Mouse (Mus musculus): Measurements from ENCODE around the gene Cmtm2b. TPM values are rescaled to one million over a fixed set of nuclear protein-coding genes. Genes with fewer than 3 reads are reported as not detected.

Cmtm2b gene
- not detected in 2 replicates for polyA plus RNA-seq (2012; ENCODE audit: low replicate concordance)

DNA sequence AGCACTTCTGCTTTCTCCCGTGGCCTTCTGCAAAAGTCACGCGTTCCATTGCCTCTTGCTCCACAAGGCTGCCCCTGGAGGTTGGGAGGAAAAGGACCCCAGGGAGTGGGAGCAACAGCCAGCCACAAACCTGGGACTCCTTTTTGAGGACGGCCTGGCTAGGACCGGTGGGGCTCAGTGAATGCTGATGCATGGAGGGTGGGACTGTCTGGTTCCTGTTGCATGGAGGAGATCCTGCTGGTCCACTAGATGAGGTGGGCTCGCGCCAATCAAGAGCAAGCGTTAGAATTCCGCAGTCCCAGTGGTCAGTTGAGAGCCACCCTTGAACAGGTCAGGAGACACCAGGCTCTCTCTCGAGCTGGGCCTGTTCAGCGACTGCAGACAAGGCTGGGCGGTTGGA is at the start of gene Cmtm2b:
Gene Cmtm2b, plus strand, starts transcription at position 301 of the 400 bp plus-strand sequence.

DNA sequence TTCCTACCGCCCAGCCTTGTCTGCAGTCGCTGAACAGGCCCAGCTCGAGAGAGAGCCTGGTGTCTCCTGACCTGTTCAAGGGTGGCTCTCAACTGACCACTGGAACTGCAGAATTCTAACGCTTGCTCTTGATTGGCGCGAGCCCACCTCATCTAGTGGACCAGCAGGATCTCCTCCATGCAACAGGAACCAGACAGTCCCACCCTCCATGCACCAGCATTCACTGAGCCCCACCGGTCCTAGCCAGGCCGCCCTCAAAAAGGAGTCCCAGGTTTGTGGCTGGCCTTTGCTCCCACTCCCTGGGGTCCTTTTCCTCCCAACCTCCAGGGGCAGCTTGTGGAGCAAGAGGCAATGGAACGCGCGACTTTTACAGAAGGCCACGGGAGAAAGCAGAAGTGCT is 28.9 kb upstream of the Cmtm2b start, which contains the start of gene Cmtm2a:
Gene Cmtm2a, minus strand, starts transcription at position 101 of the 400 bp plus-strand sequence.

GRCm38 (mm10) chr8:104309441-104310155 is 12.4 kb upstream of the Cmtm2b start, which contains the start of the genes Gm45711 and Cmtm1:
Gene Gm45711, minus strand, starts transcription at chr8:104310081.
Gene Cmtm1, minus strand, starts transcription at chr8:104310145.

DNA sequence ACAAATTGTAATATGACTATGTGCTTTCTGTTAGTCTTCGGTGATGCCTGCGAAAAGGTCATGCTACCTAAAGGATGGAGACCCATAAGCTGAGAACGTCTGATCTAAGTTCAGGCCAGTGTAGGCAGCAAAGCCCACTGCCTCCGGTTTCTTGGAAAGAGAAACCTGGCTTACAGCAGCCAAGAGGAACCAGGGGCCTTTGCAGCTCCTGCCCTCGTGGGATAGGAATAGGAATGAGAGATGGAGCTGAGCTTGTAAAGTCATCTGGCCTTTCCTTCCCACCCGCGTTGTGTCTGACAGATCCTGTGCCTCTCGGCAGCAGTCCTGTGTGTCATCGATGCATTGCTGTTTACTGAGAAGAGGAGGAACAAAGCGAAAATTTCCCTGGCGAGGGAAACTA is 763 bp upstream of the Cmtm2b start, which contains the start of gene Gm11020:
Gene Gm11020, plus strand, starts transcription at position 301 of the 400 bp plus-strand sequence.

DNA sequence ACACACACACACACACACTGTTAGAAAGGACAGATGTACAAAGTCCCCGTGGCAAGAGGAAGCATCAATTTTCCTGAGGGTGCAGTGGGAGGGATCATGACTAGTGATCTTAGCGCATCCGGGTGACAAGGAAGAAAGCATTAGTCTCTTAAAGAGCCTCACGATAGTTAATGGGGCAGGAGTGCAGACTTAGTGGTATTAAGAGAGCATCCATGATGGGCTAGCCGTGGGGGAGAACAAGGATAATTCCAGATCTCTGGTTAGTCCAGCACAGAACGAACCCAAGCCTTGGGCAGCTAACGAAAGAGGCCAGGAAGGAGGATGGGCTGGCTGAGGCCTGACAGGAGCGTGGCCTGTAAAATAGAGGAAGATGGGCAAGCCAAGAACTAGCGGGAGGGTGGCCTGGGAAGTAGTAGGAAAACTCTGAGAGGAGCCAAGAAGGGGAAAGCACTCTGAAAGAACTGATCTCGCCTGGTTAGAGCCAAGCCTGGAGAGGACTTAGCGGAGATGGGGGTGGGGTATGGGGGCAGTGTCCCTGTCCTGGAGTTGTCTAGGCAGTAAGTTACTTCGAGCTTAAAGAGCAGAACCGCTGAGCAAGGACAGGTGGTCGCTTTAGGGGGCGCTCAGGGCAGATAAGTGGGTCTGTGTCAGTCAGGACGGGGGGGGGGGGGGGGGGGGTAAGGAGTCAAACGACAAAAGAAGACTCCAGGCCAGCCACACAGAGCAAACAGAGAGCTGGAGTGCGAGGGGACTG is 17.4 kb downstream of the Cmtm2b start, which contains the start of gene Cmtm3:
Gene Cmtm3, plus strand, starts transcription at position 182 of the 754 bp plus-strand sequence.

Other genes starting within 250 kb of the Cmtm2b start
- 1.2 and 5.4 TPM in 2 replicates for gene Cdh5, start 220.6 kb upstream of the Cmtm2b start, polyA plus RNA-seq (2012; ENCODE audit: low replicate concordance)
- 0.13 TPM in 1 of 2 replicates, not detected in the other for gene Bean1, start 151.8 kb upstream of the Cmtm2b start, polyA plus RNA-seq (2012; ENCODE audit: low replicate concordance)
- gene Tk2, start 73.7 kb upstream of the Cmtm2b start, polyA plus RNA-seq (2012; ENCODE audit: low replicate concordance), result 71.7 and 79.9 TPM in 2 replicates
- 11.3 and 21.4 TPM in 2 replicates for gene Cklf, start 71.4 kb upstream of the Cmtm2b start, polyA plus RNA-seq (2012; ENCODE audit: low replicate concordance)
- 0.25 TPM in 1 of 2 replicates, not detected in the other for gene Cmtm2a, start 29.0 kb upstream of the Cmtm2b start, polyA plus RNA-seq (2012; ENCODE audit: low replicate concordance)
- gene Gm45711, start 12.1 kb upstream of the Cmtm2b start, polyA plus RNA-seq (2012; ENCODE audit: low replicate concordance), result not detected in 2 replicates
- gene Cmtm1, start 12.1 kb upstream of the Cmtm2b start, polyA plus RNA-seq (2012; ENCODE audit: low replicate concordance), result not detected in 2 replicates
- not detected in 2 replicates for gene Gm11020, start 663 bp upstream of the Cmtm2b start, polyA plus RNA-seq (2012; ENCODE audit: low replicate concordance)
- 59.0 and 140 TPM in 2 replicates for gene Cmtm3, start 17.2 kb downstream of the Cmtm2b start, polyA plus RNA-seq (2012; ENCODE audit: low replicate concordance)
- gene Cmtm4, start 73.6 kb downstream of the Cmtm2b start, polyA plus RNA-seq (2012; ENCODE audit: low replicate concordance), result 3.1 and 4.1 TPM in 2 replicates
- 24.9 and 26.6 TPM in 2 replicates for gene Dync1li2, start 120.8 kb downstream of the Cmtm2b start, polyA plus RNA-seq (2012; ENCODE audit: low replicate concordance)
- 0.68 and 1.9 TPM in 2 replicates for gene Terb1, start 187.7 kb downstream of the Cmtm2b start, polyA plus RNA-seq (2012; ENCODE audit: low replicate concordance)
- gene Nae1, start 212.4 kb downstream of the Cmtm2b start, polyA plus RNA-seq (2012; ENCODE audit: low replicate concordance), result 2.1 and 12.2 TPM in 2 replicates
- 0.42 and 2.3 TPM in 2 replicates for gene Car7, start 212.5 kb downstream of the Cmtm2b start, polyA plus RNA-seq (2012; ENCODE audit: low replicate concordance)

Data from hematopoietic multipotent progenitor cell, adult 10-12 weeks (in vitro differentiated cells).